Mouse (Mus musculus) heart, embryonic 11.5 days (tissue): Measurements from ENCODE around the gene Gm10334. TPM values are rescaled to one million over a fixed set of nuclear protein-coding genes. Genes with fewer than 3 reads are reported as not detected.
"Not testable (repeated sequence)": the region's sequence is repeated elsewhere in the genome, so short reads cannot be mapped to it uniquely, and the experiment has no call there.

Experiments used
- ATAC-seq: fragments of 200-750 bp; cut with Nextera tagmentation; replicated peaks from 2 replicates; pipeline ENCODE4 v1.8.0; 2017; ENCODE audit warnings: moderate library complexity; ENCODE audit not compliant: insufficient number of reproducible peaks, low FRiP score, low TSS enrichment
- H3K27ac ChIP-seq: fragments of 300-500 bp; sonication (generic); 2 replicates; pipeline ENCODE4 v1.5.1; 2014; ENCODE audit warnings: mild to moderate bottlenecking, low read depth, low read length
- H3K27me3 ChIP-seq: fragments of 300-500 bp; sonication (generic); 2 replicates; pipeline ENCODE4 v1.6.1; 2014; ENCODE audit warnings: mild to moderate bottlenecking, low read length, mixed read lengths; ENCODE audit not compliant: control insufficient read depth, insufficient read depth
- H3K36me3 ChIP-seq: fragments of 300-500 bp; sonication (generic); 2 replicates; pipeline ENCODE4 v1.6.1; 2014; ENCODE audit warnings: mild to moderate bottlenecking, low read length, moderate library complexity, mixed read lengths; ENCODE audit not compliant: control insufficient read depth, insufficient read depth
- H3K4me1 ChIP-seq: fragments of 300-500 bp; sonication (generic); 2 replicates; pipeline ENCODE4 v1.6.1; 2014; ENCODE audit warnings: low read length; ENCODE audit not compliant: control insufficient read depth, insufficient read depth
- H3K4me2 ChIP-seq: fragments of 300-500 bp; sonication (generic); 2 replicates; pipeline ENCODE4 v1.6.1; 2014; ENCODE audit warnings: mild to moderate bottlenecking, moderate library complexity
- H3K4me3 ChIP-seq: fragments of 300-500 bp; sonication (generic); 2 replicates; pipeline ENCODE4 v1.5.1; 2014; ENCODE audit warnings: low read depth, low read length
- H3K9ac ChIP-seq: fragments of 300-500 bp; sonication (generic); 2 replicates; pipeline ENCODE4 v1.6.1; 2014; ENCODE audit warnings: mild to moderate bottlenecking, low read depth, low read length, moderate library complexity
- H3K9me3 ChIP-seq: fragments of 300-500 bp; sonication (generic); replicated peaks from 2 replicates; pipeline ENCODE4 v1.6.1; 2016; ENCODE audit warnings: low read length; ENCODE audit not compliant: control insufficient read depth
- WGBS: fragments of 180-500 bp; shearing (Covaris S2); extraction: QIAGEN DNeasy Blood & Tissue Kit; methylation state at CpG from one replicate; pipeline ENCODE4 v1.1.7; 2014; ENCODE audit not compliant: insufficient replicate concordance; 5-methylcytosine and 5-hydroxymethylcytosine counted together
- polyA plus RNA-seq: library from polyadenylated mRNA; unstranded; fragments of >200 nt; fragmentation: Nextera tagmentation; extraction: Ambion mirVana; gene quantifications from 2 replicates; pipeline ENCODE4 v1.2.1, GENCODE M21; 2014

The Gm10334 gene
- not detected in 2 replicates for polyA plus RNA-seq

- not testable (repeated sequence) for H3K4me2 ChIP-seq, ATAC-seq, H3K9me3 ChIP-seq, H3K4me3 ChIP-seq, H3K36me3 ChIP-seq, H3K4me1 ChIP-seq, H3K27ac ChIP-seq, H3K27me3 ChIP-seq, H3K9ac ChIP-seq
Observed at GRCm38 (mm10) chr6:41446045-41446444, at the start of gene Gm10334. TSS of gene Gm10334 (minus strand) at chr6:41446145.

GRCm38 (mm10) chr6:41458632-41459031 lies 12.7 kb upstream of the Gm10334 start, which contains the start of gene Prss1:
TSS of gene Prss1 (plus strand) at chr6:41458932.
- not testable (repeated sequence) for H3K4me3 ChIP-seq, ATAC-seq, H3K4me1 ChIP-seq, H3K9me3 ChIP-seq, H3K36me3 ChIP-seq, H3K4me2 ChIP-seq, H3K27me3 ChIP-seq, H3K9ac ChIP-seq, H3K27ac ChIP-seq

GRCm38 (mm10) chr6:41442261-41442660 lies 3.7 kb downstream of the Gm10334 start:
- WGBS, result 64% methylated on average over 2 of the region's 2 CpGs
- H3K27ac ChIP-seq, result not testable (repeated sequence)

More at GRCm38 (mm10) chr6:41442261-41442660, 3.7 kb downstream of the Gm10334 start:
- not testable (repeated sequence) for H3K27me3 ChIP-seq, ATAC-seq, H3K9me3 ChIP-seq, H3K9ac ChIP-seq, H3K4me2 ChIP-seq, H3K4me3 ChIP-seq, H3K36me3 ChIP-seq, H3K4me1 ChIP-seq

Other genes with a start within 250 kb of the Gm10334 start
- gene Try4, start 143.9 kb downstream of the Gm10334 start, polyA plus RNA-seq, result not detected in 2 replicates
- not detected in 2 replicates for gene Try5, start 129.3 kb downstream of the Gm10334 start, polyA plus RNA-seq
- gene Try10, start 92.0 kb downstream of the Gm10334 start, polyA plus RNA-seq, result not detected in 2 replicates
- gene Prss3, start 68.5 kb downstream of the Gm10334 start, polyA plus RNA-seq, result not detected in 2 replicates
- gene Gm5771, start 53.8 kb downstream of the Gm10334 start, polyA plus RNA-seq, result not detected in 2 replicates
- not detected in 2 replicates for gene Prss1, start 12.8 kb upstream of the Gm10334 start, polyA plus RNA-seq
- not detected in 2 replicates for gene Prss2, start 75.6 kb upstream of the Gm10334 start, polyA plus RNA-seq
- 3.7 and 4.2 TPM in 2 replicates for gene Ephb6, start 159.3 kb upstream of the Gm10334 start, polyA plus RNA-seq
- not detected in 2 replicates for gene Trpv6, start 190.3 kb upstream of the Gm10334 start, polyA plus RNA-seq
- gene Trpv5, start 234.6 kb upstream of the Gm10334 start, polyA plus RNA-seq, result not detected in 2 replicates
- not detected in 2 replicates for gene Llcfc1, start 238.3 kb upstream of the Gm10334 start, polyA plus RNA-seq